Mouse (Mus musculus) liver, adult 2 months (tissue): ENCODE results near the gene Gm43518.

Source experiments
- CTCF ChIP-seq: fragments of 200-500 bp; IDR thresholded peaks from 2 replicates; pipeline ENCODE4 v1.5.1; 2011; ENCODE audit warnings: low read depth, low read length, control low read depth
- POLR2A ChIP-seq: fragments of 200-500 bp; IDR thresholded peaks from 2 replicates; pipeline ENCODE4 v1.6.1; 2011; ENCODE audit warnings: low read length, control low read depth; ENCODE audit not compliant: insufficient read depth; ENCODE audit errors: extremely low read depth

GRCm38 (mm10) chr5:123961046-123961445 lies 33.8 kb downstream of the Gm43518 start:
- TF ChIP-seq CTCF (no peak), POLR2A (no peak)
